Mouse (Mus musculus) intestine, postnatal 0 days (tissue): ENCODE results near the gene Il34. TPM values are rescaled to one million over a fixed set of nuclear protein-coding genes. Genes with fewer than 3 reads are reported as not detected.

ENCODE experiments used
- ATAC-seq: fragments of 200-750 bp; cut with Nextera tagmentation; 2 replicates; pipeline ENCODE4 v1.8.0; 2017; ENCODE audit warnings: mild to moderate bottlenecking, moderate TSS enrichment, moderate library complexity
- H3K27ac ChIP-seq: fragments of 300-500 bp; sonication (generic); 2 replicates; pipeline ENCODE4 v1.5.1; 2014; ENCODE audit warnings: mild to moderate bottlenecking, low read depth, low read length, moderate library complexity
- H3K27me3 ChIP-seq: fragments of 300-500 bp; sonication (generic); replicated peaks from 2 replicates; pipeline ENCODE4 v1.6.1; 2014; ENCODE audit warnings: low read length, mixed read lengths; ENCODE audit not compliant: control insufficient read depth, insufficient read depth
- H3K36me3 ChIP-seq: fragments of 300-500 bp; sonication (generic); 2 replicates; pipeline ENCODE4 v1.6.1; 2014; ENCODE audit warnings: mild to moderate bottlenecking, moderate library complexity; ENCODE audit not compliant: control insufficient read depth, insufficient read depth
- H3K4me1 ChIP-seq: fragments of 300-500 bp; sonication (generic); replicated peaks from 2 replicates; pipeline ENCODE4 v1.6.1; 2014; ENCODE audit warnings: antibody characterized with exemption, low read length, mixed read lengths; ENCODE audit not compliant: control insufficient read depth, insufficient read depth
- H3K4me2 ChIP-seq: fragments of 300-500 bp; sonication (generic); replicated peaks from 2 replicates; pipeline ENCODE4 v1.6.1; 2014; ENCODE audit warnings: low read depth, mild to moderate bottlenecking, moderate library complexity
- H3K4me3 ChIP-seq: fragments of 300-500 bp; sonication (generic); 2 replicates; pipeline ENCODE4 v1.5.1; 2014; ENCODE audit warnings: low read depth, low read length
- H3K9ac ChIP-seq: fragments of 300-500 bp; sonication (generic); 2 replicates; pipeline ENCODE4 v1.6.1; 2014; ENCODE audit warnings: mild to moderate bottlenecking, low read depth, low read length
- H3K9me3 ChIP-seq: fragments of 300-500 bp; sonication (generic); 2 replicates; pipeline ENCODE4 v1.6.1; 2016; ENCODE audit warnings: mixed run types; ENCODE audit not compliant: control insufficient read depth
- CTCF ChIP-seq: sonication (generic); IDR thresholded peaks from 2 replicates; pipeline ENCODE4 v1.5.1; 2016; ENCODE audit warnings: low read depth, mild to moderate bottlenecking, control low read depth, antibody characterized with exemption, moderate library complexity
- WGBS: fragments of 180-500 bp; shearing (Covaris S2); extraction: QIAGEN DNeasy Blood & Tissue Kit; methylation state at CpG from one replicate; pipeline ENCODE4 v1.1.7; 2014; 5-methylcytosine and 5-hydroxymethylcytosine counted together
- polyA plus RNA-seq: library from polyadenylated mRNA; unstranded; fragments of >200 nt; fragmentation: Nextera tagmentation; extraction: Ambion mirVana; gene quantifications from 2 replicates; pipeline ENCODE4 v1.2.1, GENCODE M21; 2015

Il34 gene
- polyA plus RNA-seq, 1 experiment from 2014 or later = 3.0 TPM

- no peak for ATAC-seq
- H3K27me3 ChIP-seq = no peaks in the 10 kb centered on the region
- H3K4me2 ChIP-seq = no peak overlapping the region
- WGBS = 83% methylated on average over 15 of the region's 15 CpGs
- H3K27ac ChIP-seq = peak overlapping the region; percentile 3; the same call in 1 of the 2 replicates
- H3K4me1 ChIP-seq = peaks cover 11% of the 10 kb centered on the region; the same call in 1 of the 2 replicates
- no peaks in the 10 kb centered on the region for H3K9me3 ChIP-seq
- TF ChIP-seq CTCF = no peak
- H3K4me3 ChIP-seq = no peak overlapping the region
- peaks cover 32% of the 10 kb centered on the region for H3K36me3 ChIP-seq
- H3K9ac ChIP-seq = no peak overlapping the region
These were observed 90.8 kb downstream of the Il34 start for GRCm38 (mm10) chr8:110714827-110715519.

- no peak for TF ChIP-seq CTCF
- Histone ChIP-seq H3K4me1 (peaks cover 11% of the 10 kb centered on the region; the same call in 1 of the 2 replicates), H3K9me3 (no peaks in the 10 kb centered on the region), H3K4me3 (no peak overlapping the region), H3K4me2 (no peak overlapping the region), H3K27ac (no peak overlapping the region), H3K9ac (no peak overlapping the region), H3K36me3 (peaks cover 44% of the 10 kb centered on the region), H3K27me3 (no peaks in the 10 kb centered on the region)
- no peak for ATAC-seq
- WGBS = 81% methylated on average over 7 of the region's 7 CpGs
These were observed 92.7 kb downstream of the Il34 start for GRCm38 (mm10) chr8:110713073-110713472.

- Histone ChIP-seq H3K27ac (peak overlapping the region; percentile 9; the same call in 1 of the 2 replicates), H3K36me3 (peaks cover 44% of the 10 kb centered on the region), H3K9me3 (no peaks in the 10 kb centered on the region), H3K9ac (no peak overlapping the region), H3K4me1 (0 out of 2 replicates have a peak, but pooled peaks cover 2% of the 10 kb centered on the region), H3K27me3 (no peaks in the 10 kb centered on the region), H3K4me2 (no peak overlapping the region), H3K4me3 (no peak overlapping the region)
- TF ChIP-seq CTCF = 0 out of 2 replicates have a peak, but pooled peaks have one; percentile 17
- no peak for ATAC-seq
- WGBS = 81% methylated on average over 13 of the region's 13 CpGs
These were observed 94.3 kb downstream of the Il34 start for GRCm38 (mm10) chr8:110711271-110711934.

- 65% methylated on average over 3 of the region's 3 CpGs for WGBS
- Histone ChIP-seq H3K4me3 (no peak overlapping the region), H3K9ac (no peak overlapping the region), H3K27me3 (no peaks in the 10 kb centered on the region), H3K27ac (no peak overlapping the region), H3K4me2 (no peak overlapping the region), H3K9me3 (no peaks in the 10 kb centered on the region), H3K36me3 (peaks cover 44% of the 10 kb centered on the region), H3K4me1 (no peaks in the 10 kb centered on the region)
- TF ChIP-seq CTCF = no peak
- ATAC-seq = no peak
These were observed 95.1 kb downstream of the Il34 start for GRCm38 (mm10) chr8:110710593-110710992.

- Histone ChIP-seq H3K4me1 (no peaks in the 10 kb centered on the region), H3K27ac (no peak overlapping the region), H3K9me3 (no peaks in the 10 kb centered on the region), H3K9ac (no peak overlapping the region), H3K4me2 (no peak overlapping the region), H3K27me3 (no peaks in the 10 kb centered on the region), H3K36me3 (peaks cover 32% of the 10 kb centered on the region), H3K4me3 (no peak overlapping the region)
- no peak for TF ChIP-seq CTCF
- 83% methylated on average over 11 of the region's 11 CpGs for WGBS
- no peak for ATAC-seq
These were observed 97.3 kb downstream of the Il34 start for GRCm38 (mm10) chr8:110708429-110708828.

- no peak overlapping the region for H3K4me3 ChIP-seq
- no peaks in the 10 kb centered on the region for H3K27me3 ChIP-seq
- WGBS = 91% methylated on average over 3 of the region's 3 CpGs
- no peak overlapping the region for H3K27ac ChIP-seq
- no peaks in the 10 kb centered on the region for H3K9me3 ChIP-seq
- H3K4me2 ChIP-seq = no peak overlapping the region
- H3K9ac ChIP-seq = no peak overlapping the region
- ATAC-seq = no peak
- TF ChIP-seq CTCF = no peak
- H3K36me3 ChIP-seq = peaks cover 17% of the 10 kb centered on the region
- no peaks in the 10 kb centered on the region for H3K4me1 ChIP-seq
These were observed 99.3 kb downstream of the Il34 start for GRCm38 (mm10) chr8:110706288-110706870.
